Mouse (Mus musculus) layer of hippocampus, postnatal 36 days (tissue): ENCODE measurements around the gene Gas6. TPM values are rescaled to one million over a fixed set of nuclear protein-coding genes. Genes with fewer than 3 reads are reported as not detected.
A peak's percentile ranks its signal among the peaks of the same experiment; 100 is the strongest.

Experiments used
- DNase-seq, 2 experiments: peaks; one replicate each; pipeline ENCODE4 v3.0.0; 2022
- total RNA-seq, 2 experiments: library from RNA; stranded (reverse); gene quantifications; 2 replicates each; pipeline ENCODE4 v1.2.3; 2021

The Gas6 gene
- total RNA-seq: 10 to 100 TPM; 81.3 to 85.0 TPM

DNA sequence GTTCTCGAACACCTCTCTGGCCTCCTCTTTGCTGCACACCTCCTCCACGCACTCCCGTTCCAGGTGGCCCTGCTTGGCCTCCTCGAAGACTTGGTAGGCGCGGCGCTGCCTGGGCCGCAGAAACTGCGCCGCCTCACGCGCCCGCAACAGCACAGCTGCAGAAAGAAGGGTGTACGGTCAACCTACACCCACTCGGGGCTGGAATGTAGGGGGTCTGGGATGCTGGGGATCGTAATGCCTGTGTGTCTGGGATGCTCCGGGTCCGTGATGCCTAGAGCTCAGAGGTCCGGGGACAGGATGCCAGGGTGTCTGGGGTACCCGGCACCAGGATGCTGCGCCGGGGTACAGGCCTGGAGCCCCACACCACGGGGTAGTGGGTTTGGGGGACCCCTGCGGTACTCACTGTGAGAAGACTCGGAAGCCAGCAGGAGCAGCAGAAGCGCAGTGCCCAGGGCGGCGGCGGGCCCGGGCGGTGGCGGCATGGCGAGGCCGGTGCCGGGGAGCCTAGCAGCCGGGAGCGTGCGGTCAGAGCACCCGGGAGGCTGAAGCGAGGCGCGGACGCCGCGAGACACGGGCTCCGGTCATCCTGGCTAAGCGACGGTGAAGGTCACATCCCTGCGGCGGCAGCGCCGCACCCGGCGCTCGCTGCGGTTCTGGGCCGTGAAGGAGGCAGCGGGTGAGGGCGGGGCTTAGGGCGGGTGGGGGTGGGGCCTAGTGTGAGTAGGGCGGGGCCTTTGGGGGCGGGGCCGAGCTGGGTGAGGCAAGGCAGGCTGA is at the start of gene Gas6:
Gene Gas6 (minus strand): TSS at position 633 of the 774 bp plus-strand sequence.
- peak; percentile 60 to 66 for DNase-seq

DNA sequence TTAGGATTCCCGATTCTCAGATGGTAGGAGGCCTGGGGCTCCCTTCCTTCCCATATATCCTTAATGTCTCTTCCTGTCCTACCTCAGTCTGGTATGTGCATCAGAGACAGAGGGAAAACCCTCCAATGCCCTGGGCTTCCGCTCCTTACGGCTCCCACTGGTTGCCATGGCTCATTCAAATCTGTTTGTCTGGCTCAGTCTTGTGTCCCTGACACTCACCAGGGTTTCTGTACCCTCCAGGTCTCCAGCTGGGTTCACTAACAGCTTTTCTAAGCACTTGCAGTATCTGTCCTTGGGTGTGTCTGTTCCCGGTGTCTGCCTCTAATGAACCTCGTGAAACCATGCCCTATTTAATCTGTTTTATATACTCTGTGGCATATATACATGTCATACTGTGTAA is 47.2 kb upstream of the Gas6 start:
- DNase-seq: no peak

- no peak for DNase-seq
Measured at GRCm38 (mm10) chr8:13540122-13540521, 45.8 kb upstream of the Gas6 start.

- DNase-seq: peak; percentile 54 to 56
Measured at GRCm38 (mm10) chr8:13538821-13539220, 44.5 kb upstream of the Gas6 start.

- no peak for DNase-seq
Measured at GRCm38 (mm10) chr8:13537102-13537501, 42.8 kb upstream of the Gas6 start.

GRCm38 (mm10) chr8:13533123-13533522 is 38.8 kb upstream of the Gas6 start:
- DNase-seq: no peak

DNA sequence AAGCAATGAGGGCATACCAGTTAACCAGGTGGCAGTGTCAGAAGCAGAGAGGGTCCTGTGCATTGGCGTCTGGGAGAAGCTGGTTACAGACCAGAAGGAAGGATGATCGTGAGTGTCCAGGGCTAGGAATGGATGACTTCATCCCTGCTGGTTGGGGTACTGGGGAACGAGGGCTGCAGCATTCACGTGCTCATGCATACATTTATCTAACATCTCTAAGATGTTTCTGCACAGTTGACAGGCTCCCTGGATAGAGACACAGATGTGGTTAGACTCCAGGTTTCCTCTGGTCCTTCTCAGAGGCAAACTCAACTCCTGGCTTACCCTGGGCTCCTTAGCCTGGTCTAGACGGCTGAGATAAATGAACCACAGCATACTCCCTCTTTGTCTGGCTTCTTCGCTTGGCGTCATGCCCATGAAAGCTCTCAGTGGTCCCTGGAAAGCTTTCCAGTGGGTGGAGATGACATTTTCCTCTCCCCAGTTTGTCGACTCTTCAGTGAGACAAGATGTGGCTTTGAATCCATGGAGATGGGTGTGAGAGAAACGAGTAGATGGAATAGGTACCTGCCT is 37.4 kb upstream of the Gas6 start:
- no peak for DNase-seq

DNA sequence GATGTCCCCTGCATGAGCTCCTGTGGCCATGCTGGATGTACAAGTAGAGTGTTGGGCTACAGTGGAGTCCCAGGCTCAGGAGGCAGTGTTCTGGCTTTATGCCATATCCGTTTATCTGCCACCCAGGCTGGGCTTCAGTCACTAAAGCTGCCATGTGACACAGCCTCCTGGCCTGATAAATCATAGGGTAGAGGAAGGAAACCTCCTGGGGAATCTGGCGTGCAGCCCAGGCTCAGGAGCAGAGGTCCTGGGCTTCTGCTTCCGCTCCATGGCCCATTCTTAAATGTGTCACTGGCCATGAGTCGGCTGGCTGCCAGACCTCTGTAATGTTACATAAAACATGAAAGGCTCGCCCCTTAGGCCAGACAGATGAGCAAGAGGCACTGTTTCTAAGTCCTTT is 36.7 kb upstream of the Gas6 start:
- DNase-seq: peak; percentile 24 to 33

GRCm38 (mm10) chr8:13530401-13530800 is 36.1 kb upstream of the Gas6 start:
- no peak for DNase-seq

- peak; percentile 48 to 62 for DNase-seq
Measured at GRCm38 (mm10) chr8:13529891-13530316, 35.6 kb upstream of the Gas6 start.

DNA sequence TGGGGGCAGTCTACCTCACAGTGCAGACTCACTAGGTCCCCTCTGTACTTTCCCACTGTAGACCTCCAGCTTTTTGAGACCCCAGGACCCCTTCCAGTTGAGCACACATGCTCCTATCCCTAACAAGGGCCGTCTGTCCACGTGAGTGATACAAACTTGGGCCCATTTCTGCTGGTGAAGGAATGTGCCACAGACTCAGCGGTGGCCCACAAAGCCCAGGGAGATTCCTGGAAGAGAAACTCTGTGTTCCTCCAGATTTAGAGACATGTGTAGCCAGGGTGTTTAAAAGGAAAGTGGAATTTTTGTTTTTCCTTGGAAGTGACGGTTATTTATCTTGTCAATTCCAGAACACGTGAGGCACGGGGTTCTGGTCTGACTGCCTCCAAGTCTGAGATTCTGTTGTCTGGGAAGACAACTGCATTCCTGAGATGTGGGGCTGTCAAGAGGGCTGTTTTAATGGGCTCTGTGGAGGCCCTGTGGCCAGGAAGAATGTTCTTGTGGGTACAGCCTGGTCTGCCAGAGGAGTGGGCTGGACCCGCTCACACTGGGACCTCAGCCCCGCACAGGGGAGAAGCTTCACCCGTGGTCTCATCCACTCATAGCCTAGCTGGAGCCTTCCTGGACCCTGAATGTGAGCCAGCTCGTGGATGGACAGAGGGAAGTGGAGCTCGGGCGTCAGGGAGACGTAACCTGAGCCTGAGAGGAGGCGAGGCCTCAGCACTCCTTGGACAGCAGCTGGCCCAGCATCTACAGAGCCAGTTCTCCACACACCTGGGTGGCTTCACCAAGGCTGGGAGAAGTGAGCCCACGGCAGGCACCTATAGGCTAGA is 34.9 kb upstream of the Gas6 start:
- DNase-seq: no peak

GRCm38 (mm10) chr8:13521392-13521791 is 27.1 kb upstream of the Gas6 start:
- DNase-seq: no peak

- DNase-seq: no peak
Measured at GRCm38 (mm10) chr8:13520349-13520748, 26.1 kb upstream of the Gas6 start.

DNA sequence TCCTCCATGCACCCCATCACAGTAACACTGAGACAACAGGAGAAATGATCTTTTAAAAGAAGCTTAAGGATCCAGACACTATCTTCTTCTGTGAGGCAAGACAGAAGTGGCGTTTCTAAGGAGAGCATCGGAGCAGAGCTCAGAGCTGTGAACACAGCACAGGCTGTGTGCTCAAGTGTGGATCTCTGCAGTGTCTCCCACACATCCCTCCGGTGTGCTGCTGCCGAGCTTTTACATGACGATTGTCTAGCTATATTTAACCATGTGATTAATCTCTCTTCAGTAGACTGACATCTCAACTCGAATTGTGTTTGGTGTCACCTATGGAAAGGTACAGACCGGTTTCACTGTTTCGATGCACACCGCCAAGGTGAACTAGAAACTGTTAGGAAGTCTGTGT is 25.2 kb upstream of the Gas6 start:
- peak; percentile 15 to 24 for DNase-seq

DNA sequence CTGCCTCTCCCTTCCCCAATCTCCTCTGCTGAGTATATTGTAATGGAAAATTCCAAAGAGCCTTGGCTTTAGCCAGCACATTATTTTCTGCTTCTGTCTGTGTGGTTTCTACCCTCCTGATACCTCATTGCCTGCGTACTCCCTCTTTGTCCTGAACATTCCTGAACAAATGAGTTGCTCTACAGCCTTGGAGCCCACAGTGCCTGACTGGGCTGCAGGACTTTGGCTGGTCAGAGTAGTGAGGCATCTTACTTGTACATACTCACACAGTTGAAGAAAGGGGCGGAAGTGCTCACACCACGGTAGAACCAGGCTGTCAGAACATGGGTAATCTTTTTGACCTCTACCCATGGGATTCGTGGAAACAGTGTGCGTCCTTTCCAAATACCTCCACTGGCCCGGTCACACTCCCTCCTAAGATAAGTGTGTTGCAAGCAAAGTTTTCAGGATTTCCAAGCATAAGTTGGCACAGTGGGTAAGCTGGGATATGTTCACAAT is 23.0 kb upstream of the Gas6 start:
- no peak for DNase-seq

- DNase-seq: no peak
Measured at GRCm38 (mm10) chr8:13516728-13517127, 22.4 kb upstream of the Gas6 start.

- no peak for DNase-seq
Measured at GRCm38 (mm10) chr8:13516011-13516442, 21.7 kb upstream of the Gas6 start.

- no peak for DNase-seq
Measured at GRCm38 (mm10) chr8:13513556-13514370, 19.5 kb upstream of the Gas6 start.

GRCm38 (mm10) chr8:13512677-13513076 is 18.4 kb upstream of the Gas6 start:
- no peak for DNase-seq

GRCm38 (mm10) chr8:13512016-13512415 is 17.7 kb upstream of the Gas6 start:
- no peak for DNase-seq

GRCm38 (mm10) chr8:13507284-13507937 is 13.1 kb upstream of the Gas6 start:
- no peak for DNase-seq

- DNase-seq: no peak
Measured at GRCm38 (mm10) chr8:13506849-13507248, 12.6 kb upstream of the Gas6 start.
